Mouse (Mus musculus) heart, embryonic 10.5 days (tissue): ENCODE data around the gene Atp6v0e. TPM values are rescaled to one million over a fixed set of nuclear protein-coding genes. Genes with fewer than 3 reads are reported as not detected.

Experiments used
- DNase-seq: peaks from one replicate; pipeline ENCODE4 v3.0.0-alpha.2; 2017; ENCODE audit warnings: low spot score
- H3K27ac ChIP-seq: fragments of 300-500 bp; sonication (generic); 2 replicates; pipeline ENCODE4 v1.5.1; 2016; ENCODE audit warnings: mild to moderate bottlenecking
- H3K27me3 ChIP-seq: fragments of 300-500 bp; sonication (generic); 2 replicates; pipeline ENCODE4 v1.6.1; 2016; ENCODE audit warnings: mild to moderate bottlenecking; ENCODE audit not compliant: poor library complexity, insufficient read depth, severe bottlenecking
- H3K36me3 ChIP-seq: fragments of 300-500 bp; sonication (generic); 2 replicates; pipeline ENCODE4 v1.6.1; 2016; ENCODE audit warnings: mild to moderate bottlenecking, moderate library complexity
- H3K4me1 ChIP-seq: fragments of 300-500 bp; sonication (generic); 2 replicates; pipeline ENCODE4 v1.6.1; 2016; ENCODE audit warnings: mild to moderate bottlenecking
- H3K4me3 ChIP-seq: fragments of 300-500 bp; sonication (generic); 2 replicates; pipeline ENCODE4 v1.5.1; 2016; ENCODE audit warnings: mild to moderate bottlenecking, moderate library complexity
- H3K9me3 ChIP-seq: fragments of 300-500 bp; sonication (generic); 2 replicates; pipeline ENCODE4 v1.6.1; 2016; ENCODE audit warnings: mild to moderate bottlenecking, moderate library complexity
- WGBS: fragments of 180-500 bp; shearing (Covaris S2); methylation state at CpG from one replicate; pipeline ENCODE4 v1.1.7; 2016; 5-methylcytosine and 5-hydroxymethylcytosine counted together
- polyA plus RNA-seq: library from polyadenylated mRNA; unstranded; fragments of >200 nt; fragmentation: Nextera tagmentation; extraction: Ambion mirVana; gene quantifications from 2 replicates; pipeline ENCODE4 v1.2.1, GENCODE M21; 2016

The Atp6v0e gene
- polyA plus RNA-seq, 1 experiment from 2014 or later, result 189 TPM

GRCm38 (mm10) chr17:26715916-26716717 lies 53.1 kb downstream of the Atp6v0e start:
- Histone ChIP-seq H3K4me3 (peak overlapping the region; percentile 100), H3K4me1 (peaks cover 11% of the 10 kb centered on the region), H3K27ac (peak overlapping the region; percentile 89), H3K27me3 (no peaks in the 10 kb centered on the region), H3K36me3 (no peaks in the 10 kb centered on the region), H3K9me3 (no peaks in the 10 kb centered on the region)
- WGBS, result under 1% methylated on average over 72 of the region's 75 CpGs
- DNase-seq, result peak; percentile 99

- Histone ChIP-seq H3K36me3 (no peaks in the 10 kb centered on the region), H3K4me3 (no peak overlapping the region), H3K27ac (no peak overlapping the region), H3K9me3 (no peaks in the 10 kb centered on the region), H3K4me1 (peaks cover 11% of the 10 kb centered on the region), H3K27me3 (no peaks in the 10 kb centered on the region)
- 62% methylated on average over 2 of the region's 2 CpGs for whole genome bisulfite sequencing
- no peak for DNase-seq
Observed at GRCm38 (mm10) chr17:26717868-26718267, 54.8 kb downstream of the Atp6v0e start.

DNA sequence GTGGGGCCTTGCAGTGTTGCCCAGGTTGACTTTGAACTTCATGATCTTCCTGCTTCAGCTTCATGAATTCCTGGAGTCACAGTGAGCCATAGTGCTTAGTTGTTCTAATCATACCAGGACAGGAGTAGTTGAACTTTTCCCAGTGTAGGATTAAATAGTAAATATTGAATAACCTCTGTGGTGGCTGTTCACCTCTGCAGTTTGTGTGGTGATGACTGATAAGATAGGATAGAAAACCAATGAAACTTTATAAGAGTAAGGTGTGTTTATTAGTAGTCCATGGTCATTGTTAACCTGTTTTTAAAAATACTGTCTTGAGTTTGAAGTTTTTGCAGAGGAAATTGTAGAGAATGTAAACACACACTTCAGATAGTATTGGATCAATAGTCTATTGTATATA lies 56.4 kb downstream of the Atp6v0e start:
- H3K36me3 ChIP-seq, result no peaks in the 10 kb centered on the region
- no peak for DNase-seq
- H3K9me3 ChIP-seq, result no peaks in the 10 kb centered on the region
- H3K4me3 ChIP-seq, result no peak overlapping the region
- H3K27ac ChIP-seq, result no peak overlapping the region
- no peaks in the 10 kb centered on the region for H3K27me3 ChIP-seq
- peaks cover 6% of the 10 kb centered on the region for H3K4me1 ChIP-seq

DNA sequence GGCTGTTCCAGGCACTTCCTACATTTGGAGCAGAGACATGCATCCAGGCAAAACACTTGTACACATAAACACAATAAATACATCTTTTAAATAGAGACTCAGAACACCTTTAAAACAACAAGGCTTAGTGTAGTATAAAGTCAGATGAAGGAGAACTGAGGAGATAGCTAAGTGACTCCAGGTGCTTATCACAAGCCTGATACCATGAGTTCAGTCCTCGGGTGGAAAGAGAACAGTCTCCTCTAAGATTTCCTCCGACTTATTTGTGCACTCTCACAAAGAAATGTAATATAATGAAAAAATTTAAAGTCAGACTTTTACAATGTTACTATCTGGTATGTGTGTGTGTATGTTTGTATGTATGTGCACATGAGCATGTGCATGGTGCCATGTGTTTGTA lies 58.8 kb downstream of the Atp6v0e start:
- 48% methylated on average over 2 of the region's 2 CpGs for WGBS

DNA sequence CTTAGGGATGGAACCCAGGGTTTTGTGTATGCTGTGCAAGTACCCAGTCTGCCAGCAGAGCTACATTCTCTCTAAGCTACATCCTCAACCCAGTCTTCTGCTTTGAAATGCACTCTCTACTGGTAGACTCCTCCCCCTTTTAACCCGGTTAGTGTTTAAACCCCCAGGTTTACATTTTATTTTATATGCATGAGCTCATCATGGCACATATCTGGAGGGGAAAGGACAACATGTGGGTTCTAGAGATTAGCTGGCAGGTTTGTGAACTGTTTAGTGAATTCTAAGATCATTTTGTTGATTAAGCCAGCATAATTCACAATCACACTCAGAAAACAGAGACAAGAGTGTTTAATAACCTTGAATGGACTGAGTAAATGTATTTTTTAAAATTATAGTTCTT lies 61.8 kb downstream of the Atp6v0e start:
- H3K4me1 ChIP-seq, result no peaks in the 10 kb centered on the region
- no peak for DNase-seq
- H3K36me3 ChIP-seq, result no peaks in the 10 kb centered on the region
- H3K4me3 ChIP-seq, result no peak overlapping the region
- WGBS, result 61% methylated on average over 1 of the region's 1 CpGs
- no peaks in the 10 kb centered on the region for H3K27me3 ChIP-seq
- no peaks in the 10 kb centered on the region for H3K9me3 ChIP-seq
- H3K27ac ChIP-seq, result no peak overlapping the region

More for the DNA sequence above, 58.8 kb downstream of the Atp6v0e start:
- H3K27me3 ChIP-seq, result no peaks in the 10 kb centered on the region
- no peak for DNase-seq
- H3K4me3 ChIP-seq, result no peak overlapping the region
- no peaks in the 10 kb centered on the region for H3K9me3 ChIP-seq
- no peaks in the 10 kb centered on the region for H3K4me1 ChIP-seq
- no peaks in the 10 kb centered on the region for H3K36me3 ChIP-seq
- H3K27ac ChIP-seq, result no peak overlapping the region

GRCm38 (mm10) chr17:26726674-26727073 lies 63.6 kb downstream of the Atp6v0e start:
- no peak overlapping the region for H3K4me3 ChIP-seq
- H3K4me1 ChIP-seq, result no peaks in the 10 kb centered on the region
- no peaks in the 10 kb centered on the region for H3K9me3 ChIP-seq
- no peak overlapping the region for H3K27ac ChIP-seq
- WGBS, result 62% methylated on average over 1 of the region's 1 CpGs
- H3K36me3 ChIP-seq, result no peaks in the 10 kb centered on the region
- DNase-seq, result no peak
- no peaks in the 10 kb centered on the region for H3K27me3 ChIP-seq

- Histone ChIP-seq H3K36me3 (no peaks in the 10 kb centered on the region), H3K4me3 (no peak overlapping the region), H3K9me3 (no peaks in the 10 kb centered on the region), H3K27ac (no peak overlapping the region), H3K27me3 (no peaks in the 10 kb centered on the region), H3K4me1 (no peaks in the 10 kb centered on the region)
- 60% methylated on average over 3 of the region's 3 CpGs for WGBS
- no peak for DNase-seq
Observed at GRCm38 (mm10) chr17:26727110-26727755, 64.2 kb downstream of the Atp6v0e start.

DNA sequence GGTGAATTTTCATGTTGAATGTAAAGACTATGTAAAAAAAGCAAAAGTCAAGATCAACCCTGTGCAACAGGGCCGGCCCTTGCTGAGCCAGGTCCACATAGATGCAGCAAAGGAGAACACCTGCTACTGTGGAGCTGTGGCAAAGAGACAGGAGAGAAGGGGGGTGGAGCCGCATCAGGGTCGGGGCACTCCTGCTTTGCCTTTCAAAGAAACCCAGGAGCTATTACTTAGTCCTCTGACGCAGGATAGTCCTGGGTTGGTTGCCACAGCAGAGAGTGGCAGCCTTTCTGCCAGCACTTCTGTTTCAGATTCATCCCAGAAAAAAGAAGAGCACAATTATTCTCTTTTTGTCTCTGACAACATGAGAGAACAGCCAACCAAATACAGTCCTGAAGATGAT lies 79.5 kb downstream of the Atp6v0e start:
- Histone ChIP-seq H3K27me3 (no peaks in the 10 kb centered on the region), H3K4me1 (no peaks in the 10 kb centered on the region), H3K36me3 (no peaks in the 10 kb centered on the region), H3K9me3 (no peaks in the 10 kb centered on the region), H3K27ac (no peak overlapping the region), H3K4me3 (no peak overlapping the region)
- 58% methylated on average over 4 of the region's 4 CpGs for WGBS
- no peak for DNase-seq

GRCm38 (mm10) chr17:26743294-26743693 lies 80.3 kb downstream of the Atp6v0e start:
- Histone ChIP-seq H3K36me3 (no peaks in the 10 kb centered on the region), H3K4me1 (no peaks in the 10 kb centered on the region), H3K9me3 (no peaks in the 10 kb centered on the region), H3K4me3 (no peak overlapping the region), H3K27ac (no peak overlapping the region), H3K27me3 (no peaks in the 10 kb centered on the region)
- no peak for DNase-seq
- WGBS, result 71% methylated on average over 1 of the region's 1 CpGs

Other genes starting within 250 kb of the Atp6v0e start
- gene Neurl1b, start 248.4 kb upstream of the Atp6v0e start, polyA plus RNA-seq, result 1.3 and 1.8 TPM in 2 replicates
- 130 and 150 TPM in 2 replicates for gene Ergic1, start 101.7 kb upstream of the Atp6v0e start, polyA plus RNA-seq
- 28.8 and 31.5 TPM in 2 replicates for gene Dusp1, start 101.1 kb upstream of the Atp6v0e start, polyA plus RNA-seq
- gene Crebrf, start 52.4 kb downstream of the Atp6v0e start, polyA plus RNA-seq, result 2.7 and 4.5 TPM in 2 replicates
- gene Bnip1, start 117.8 kb downstream of the Atp6v0e start, polyA plus RNA-seq, result 51.1 and 51.6 TPM in 2 replicates
- 146 and 189 TPM in 2 replicates for gene Nkx2-5, start 181.8 kb downstream of the Atp6v0e start, polyA plus RNA-seq